Mouse (Mus musculus): ENCODE measurements at regions not wholly inside any gene's neighbourhood (a gene's known extent, or its start where the extent isn't known, plus 50 kb on each side); places are given as distances from the start of the nearest gene placed in this dataset.
A peak's percentile ranks its signal among the peaks of the same experiment; 100 is the strongest.

- peak in 1 of 2 experiments; percentile 27 for DNase-seq (ENCODE audit: low read depth in 2 of 2, low spot score in 2 of 2)
Observed at GRCm38 (mm10) chr2:117399487-117399886, 56.7 kb upstream of the Rasgrp1 start.

- DNase-seq (ENCODE audit: low read depth in 2 of 2, low spot score in 2 of 2) = no peak
Observed at GRCm38 (mm10) chr2:117403425-117404175, 60.8 kb upstream of the Rasgrp1 start.

GRCm38 (mm10) chr2:117405453-117405852 is 62.7 kb upstream of the Rasgrp1 start:
- DNase-seq (ENCODE audit: low read depth in 2 of 2, low spot score in 2 of 2) = no peak

GRCm38 (mm10) chr2:117408241-117408640 is 65.4 kb upstream of the Rasgrp1 start:
- DNase-seq (ENCODE audit: low read depth in 2 of 2, low spot score in 2 of 2) = peak in 1 of 2 experiments; percentile 29

- no peak for DNase-seq (ENCODE audit: low read depth in 2 of 2, low spot score in 2 of 2)
Observed at GRCm38 (mm10) chr2:117412045-117412606, 69.3 kb upstream of the Rasgrp1 start.

- DNase-seq (ENCODE audit: low read depth in 2 of 2, low spot score in 2 of 2) = peak; percentile 50 to 59
Observed at GRCm38 (mm10) chr2:117417229-117417970, 74.6 kb upstream of the Rasgrp1 start.

- no peak for DNase-seq (ENCODE audit: low read depth in 2 of 2, low spot score in 2 of 2)
Observed at GRCm38 (mm10) chr2:117418121-117418615, 75.4 kb upstream of the Rasgrp1 start.

GRCm38 (mm10) chr2:117418711-117419110 is 75.9 kb upstream of the Rasgrp1 start:
- DNase-seq (ENCODE audit: low read depth in 2 of 2, low spot score in 2 of 2) = peak in 1 of 2 experiments; percentile 44

GRCm38 (mm10) chr2:117421376-117421775 is 78.6 kb upstream of the Rasgrp1 start:
- DNase-seq (ENCODE audit: low read depth in 2 of 2, low spot score in 2 of 2) = no peak

GRCm38 (mm10) chr2:117422756-117423155 is 80.0 kb upstream of the Rasgrp1 start:
- no peak for DNase-seq (ENCODE audit: low read depth in 2 of 2, low spot score in 2 of 2)

- no peak for DNase-seq (ENCODE audit: low read depth in 2 of 2, low spot score in 2 of 2)
Observed at GRCm38 (mm10) chr2:117429205-117429604, 86.4 kb upstream of the Rasgrp1 start.

- no peak for DNase-seq (ENCODE audit: low read depth in 2 of 2, low spot score in 2 of 2)
Observed at GRCm38 (mm10) chr2:117432010-117432409, 89.2 kb upstream of the Rasgrp1 start.

GRCm38 (mm10) chr2:117432923-117433322 is 90.1 kb upstream of the Rasgrp1 start:
- no peak for DNase-seq (ENCODE audit: low read depth in 2 of 2, low spot score in 2 of 2)

GRCm38 (mm10) chr2:117433482-117433881 is 90.7 kb upstream of the Rasgrp1 start:
- no peak for DNase-seq (ENCODE audit: low read depth in 2 of 2, low spot score in 2 of 2)

GRCm38 (mm10) chr2:117438079-117438478 is 95.3 kb upstream of the Rasgrp1 start:
- DNase-seq (ENCODE audit: low read depth in 2 of 2, low spot score in 2 of 2) = peak; percentile 50 to 51

- peak; percentile 78 to 79 for DNase-seq (ENCODE audit: low read depth in 2 of 2, low spot score in 2 of 2)
Observed at GRCm38 (mm10) chr2:117438586-117439371, 96.0 kb upstream of the Rasgrp1 start.

- no peak for DNase-seq (ENCODE audit: low read depth in 2 of 2, low spot score in 2 of 2)
Observed at GRCm38 (mm10) chr2:117439372-117440183, 96.8 kb upstream of the Rasgrp1 start.

- peak; percentile 21 to 29 for DNase-seq (ENCODE audit: low read depth in 2 of 2, low spot score in 2 of 2)
Observed at GRCm38 (mm10) chr2:117440801-117441281, 98.0 kb upstream of the Rasgrp1 start.

GRCm38 (mm10) chr2:117442862-117443261 is 100.1 kb upstream of the Rasgrp1 start:
- no peak for DNase-seq (ENCODE audit: low read depth in 2 of 2, low spot score in 2 of 2)

- DNase-seq (ENCODE audit: low read depth in 2 of 2, low spot score in 2 of 2) = peak; percentile 54 to 66
Observed at GRCm38 (mm10) chr2:117444671-117445070, 101.9 kb upstream of the Rasgrp1 start.
